Mouse (Mus musculus) hindbrain, embryonic 16.5 days (tissue): ENCODE results near the gene Wdr18. TPM values are rescaled to one million over a fixed set of nuclear protein-coding genes. Genes with fewer than 3 reads are reported as not detected.

Experiments
- ATAC-seq: fragments of 200-750 bp; cut with Nextera tagmentation; 2 replicates; pipeline ENCODE4 v1.8.0; 2017; ENCODE audit warnings: moderate TSS enrichment, moderate library complexity
- H3K27ac ChIP-seq: fragments of 300-500 bp; sonication (generic); 2 replicates; pipeline ENCODE4 v1.5.1; 2014; ENCODE audit warnings: low read depth, mild to moderate bottlenecking, control low read depth, low read length, moderate library complexity
- H3K27me3 ChIP-seq: fragments of 300-500 bp; sonication (generic); replicated peaks from 2 replicates; pipeline ENCODE4 v1.6.1; 2014; ENCODE audit warnings: low read length; ENCODE audit not compliant: control insufficient read depth, insufficient read depth
- H3K36me3 ChIP-seq: fragments of 300-500 bp; sonication (generic); 2 replicates; pipeline ENCODE4 v1.6.1; 2014; ENCODE audit warnings: mild to moderate bottlenecking, low read length, moderate library complexity, mixed read lengths; ENCODE audit not compliant: control insufficient read depth, insufficient read depth
- H3K4me1 ChIP-seq: fragments of 300-500 bp; sonication (generic); 2 replicates; pipeline ENCODE4 v1.6.1; 2014; ENCODE audit warnings: low read depth, low read length; ENCODE audit not compliant: control insufficient read depth, insufficient read depth
- H3K4me2 ChIP-seq: fragments of 300-500 bp; sonication (generic); 2 replicates; pipeline ENCODE4 v1.6.1; 2014; ENCODE audit warnings: mild to moderate bottlenecking, low read length, control low read depth, moderate library complexity
- H3K4me3 ChIP-seq: fragments of 300-500 bp; sonication (generic); 2 replicates; pipeline ENCODE4 v1.5.1; 2014; ENCODE audit warnings: mild to moderate bottlenecking, low read length, control low read depth, moderate library complexity
- H3K9ac ChIP-seq: fragments of 300-500 bp; sonication (generic); 2 replicates; pipeline ENCODE4 v1.6.1; 2014; ENCODE audit warnings: low read depth, mild to moderate bottlenecking, control low read depth, low read length, moderate library complexity
- H3K9me3 ChIP-seq: fragments of 300-500 bp; sonication (generic); 2 replicates; pipeline ENCODE4 v1.6.1; 2014; ENCODE audit warnings: mild to moderate bottlenecking, low read length, moderate library complexity; ENCODE audit not compliant: control insufficient read depth
- WGBS: fragments of 180-500 bp; shearing (Covaris S2); extraction: QIAGEN DNeasy Blood & Tissue Kit; methylation state at CpG from one replicate; pipeline ENCODE4 v1.1.7; 2014; 5-methylcytosine and 5-hydroxymethylcytosine counted together
- polyA plus RNA-seq: library from polyadenylated mRNA; unstranded; fragments of >200 nt; fragmentation: Nextera tagmentation; extraction: Ambion mirVana; gene quantifications from 2 replicates; pipeline ENCODE4 v1.2.1, GENCODE M21; 2015

Wdr18 gene
- polyA plus RNA-seq, 1 experiment from 2014 or later, result 102 TPM

- Histone ChIP-seq H3K27ac (no peak overlapping the region), H3K4me1 (peaks cover 15% of the 10 kb centered on the region), H3K27me3 (peaks cover 24% of the 10 kb centered on the region), H3K9ac (peak overlapping the region; percentile 51), H3K4me2 (peak overlapping the region; percentile 62), H3K9me3 (peaks cover 6% of the 10 kb centered on the region), H3K4me3 (peak overlapping the region; percentile 48), H3K36me3 (no peaks in the 10 kb centered on the region)
- no peak for ATAC-seq
- 10% methylated on average over 27 of the region's 27 CpGs for WGBS
Observed at GRCm38 (mm10) chr10:79987771-79988505, 28.0 kb downstream of the Wdr18 start.

GRCm38 (mm10) chr10:79988506-79989271 lies 28.7 kb downstream of the Wdr18 start, which contains the start of gene Cnn2:
Gene Cnn2, plus strand, starts transcription at chr10:79988584.
- Histone ChIP-seq H3K9ac (peak within 1 kb of the TSS; percentile 51), H3K4me2 (peak within 1 kb of the TSS; percentile 62), H3K36me3 (no peaks in the 10 kb centered on the region), H3K27me3 (peaks cover 24% of the 10 kb centered on the region), H3K4me3 (peak within 1 kb of the TSS; percentile 48), H3K4me1 (peaks cover 9% of the 10 kb centered on the region), H3K27ac (no peak within 1 kb of the TSS), H3K9me3 (peaks cover 6% of the 10 kb centered on the region)
- no peak for ATAC-seq
- under 1% methylated on average over 41 of the region's 59 CpGs for WGBS

DNA sequence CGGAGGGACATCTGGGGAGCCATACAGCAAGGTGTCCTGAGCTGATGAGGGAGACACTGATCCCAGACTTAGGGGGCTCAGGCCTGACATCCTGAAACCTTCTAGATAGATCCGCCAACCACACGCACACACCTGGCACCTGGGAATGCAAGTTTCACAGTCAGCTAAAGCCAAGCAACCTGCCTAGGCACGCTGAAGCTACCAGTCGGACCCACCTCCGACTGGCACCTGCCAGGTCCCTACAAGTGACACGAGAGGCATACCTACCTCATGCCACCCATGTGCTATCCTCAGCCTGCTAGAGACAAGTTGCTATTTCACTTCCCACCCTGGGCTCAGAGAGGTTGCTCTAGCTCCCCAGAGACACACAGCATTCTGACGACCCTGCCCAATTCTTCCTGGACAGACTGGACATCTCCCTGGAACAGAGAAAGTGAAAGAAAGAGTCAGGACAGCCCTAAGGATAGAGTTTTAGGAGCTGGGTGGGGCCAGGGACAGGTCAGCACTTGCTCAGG lies 29.4 kb downstream of the Wdr18 start:
- no peak overlapping the region for H3K9ac ChIP-seq

DNA sequence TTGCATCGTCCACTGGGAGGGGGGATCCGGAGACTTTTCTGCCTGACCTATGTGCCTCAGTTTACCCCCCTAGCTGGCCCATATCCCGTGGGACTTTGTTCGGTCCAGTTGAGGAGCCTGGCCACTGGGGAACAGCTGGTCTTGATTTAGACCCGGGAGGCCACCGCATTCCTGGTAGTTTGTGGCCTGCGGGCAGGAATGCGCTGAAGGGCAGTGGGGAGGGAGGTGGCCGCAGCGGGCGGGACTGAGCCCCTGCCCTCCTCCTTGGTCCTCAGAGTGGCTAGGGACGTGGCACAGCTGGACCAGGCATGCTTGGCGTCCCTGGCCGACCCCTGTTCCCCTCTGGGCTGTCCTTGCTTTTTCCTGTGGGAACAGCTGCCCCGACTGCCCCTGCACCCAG lies 29.9 kb downstream of the Wdr18 start:
- Histone ChIP-seq H3K9me3 (peaks cover 6% of the 10 kb centered on the region), H3K4me1 (peaks cover 9% of the 10 kb centered on the region), H3K9ac (0 out of 2 replicates have a peak overlapping the region, but pooled peaks have one; percentile 24), H3K27me3 (peaks cover 24% of the 10 kb centered on the region), H3K4me2 (peak overlapping the region; percentile 62), H3K27ac (no peak overlapping the region), H3K36me3 (no peaks in the 10 kb centered on the region), H3K4me3 (peak overlapping the region; percentile 48; the same call in 1 of the 2 replicates)
- 16% methylated on average over 15 of the region's 15 CpGs for WGBS
- ATAC-seq, result no peak

More for the DNA sequence above, 29.4 kb downstream of the Wdr18 start:
- 31% methylated on average over 8 of the region's 8 CpGs for WGBS
- peaks cover 9% of the 10 kb centered on the region for H3K4me1 ChIP-seq
- peaks cover 24% of the 10 kb centered on the region for H3K27me3 ChIP-seq
- H3K4me2 ChIP-seq, result peak overlapping the region; percentile 62
- no peak overlapping the region for H3K27ac ChIP-seq
- ATAC-seq, result no peak
- no peaks in the 10 kb centered on the region for H3K36me3 ChIP-seq
- peaks cover 6% of the 10 kb centered on the region for H3K9me3 ChIP-seq
- H3K4me3 ChIP-seq, result peak overlapping the region; percentile 48

DNA sequence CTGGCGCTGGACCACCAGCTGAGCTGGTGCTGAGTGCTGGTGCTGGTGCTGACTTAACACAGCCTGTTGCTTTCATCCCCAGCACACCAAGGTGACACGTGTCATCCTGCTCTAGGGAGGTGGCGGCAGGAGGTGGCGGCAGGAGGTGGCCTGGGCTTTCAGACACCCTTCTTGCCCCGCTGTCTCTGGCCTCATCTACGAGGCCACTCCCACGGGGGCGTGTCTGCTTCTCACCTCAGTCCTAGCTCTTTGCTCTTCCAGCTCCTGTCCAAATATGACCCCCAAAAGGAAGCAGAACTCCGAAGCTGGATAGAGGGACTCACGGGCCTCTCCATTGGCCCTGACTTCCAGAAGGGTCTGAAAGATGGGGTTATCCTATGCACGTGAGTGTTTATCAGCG lies 31.1 kb downstream of the Wdr18 start:
- H3K4me3 ChIP-seq, result no peak overlapping the region
- WGBS, result 58% methylated on average over 12 of the region's 12 CpGs
- peaks cover 11% of the 10 kb centered on the region for H3K4me1 ChIP-seq
- no peak for ATAC-seq
- H3K36me3 ChIP-seq, result no peaks in the 10 kb centered on the region
- H3K9me3 ChIP-seq, result peaks cover 6% of the 10 kb centered on the region
- peaks cover 24% of the 10 kb centered on the region for H3K27me3 ChIP-seq
- no peak overlapping the region for H3K4me2 ChIP-seq
- H3K27ac ChIP-seq, result no peak overlapping the region
- H3K9ac ChIP-seq, result no peak overlapping the region

- peaks cover 8% of the 10 kb centered on the region for H3K4me1 ChIP-seq
- H3K27ac ChIP-seq, result no peak overlapping the region
- peaks cover 24% of the 10 kb centered on the region for H3K27me3 ChIP-seq
- no peaks in the 10 kb centered on the region for H3K36me3 ChIP-seq
- 85% methylated on average over 6 of the region's 6 CpGs for WGBS
- H3K9ac ChIP-seq, result no peak overlapping the region
- H3K9me3 ChIP-seq, result peaks cover 6% of the 10 kb centered on the region
- no peak overlapping the region for H3K4me3 ChIP-seq
- no peak overlapping the region for H3K4me2 ChIP-seq
- ATAC-seq, result no peak
Observed at GRCm38 (mm10) chr10:79991548-79991947, 31.6 kb downstream of the Wdr18 start.

- Histone ChIP-seq H3K36me3 (no peaks in the 10 kb centered on the region), H3K27me3 (peaks cover 5% of the 10 kb centered on the region), H3K4me3 (no peak overlapping the region), H3K9me3 (peaks cover 6% of the 10 kb centered on the region), H3K4me2 (no peak overlapping the region), H3K9ac (no peak overlapping the region), H3K4me1 (peaks cover 18% of the 10 kb centered on the region), H3K27ac (no peak overlapping the region)
- no peak for ATAC-seq
- 85% methylated on average over 16 of the region's 16 CpGs for WGBS
Observed at GRCm38 (mm10) chr10:79994397-79995115, 34.6 kb downstream of the Wdr18 start.

- H3K4me2 ChIP-seq, result peak overlapping the region; percentile 88
- 89% methylated on average over 1 of the region's 1 CpGs for WGBS
- peaks cover 18% of the 10 kb centered on the region for H3K4me1 ChIP-seq
- H3K27me3 ChIP-seq, result no peaks in the 10 kb centered on the region; the same call in 1 of the 2 replicates
- H3K4me3 ChIP-seq, result no peak overlapping the region; the same call in 1 of the 2 replicates
- peaks cover 6% of the 10 kb centered on the region for H3K9me3 ChIP-seq
- no peak overlapping the region for H3K27ac ChIP-seq
- no peaks in the 10 kb centered on the region for H3K36me3 ChIP-seq
- no peak for ATAC-seq
- no peak overlapping the region for H3K9ac ChIP-seq
Observed at GRCm38 (mm10) chr10:79995636-79996035, 35.7 kb downstream of the Wdr18 start.
